Mouse (Mus musculus) limb, embryonic 15.5 days (tissue): ENCODE data around the gene Bet1l. TPM values are rescaled to one million over a fixed set of nuclear protein-coding genes. Genes with fewer than 3 reads are reported as not detected.

Experiments
- ATAC-seq: fragments of 200-750 bp; cut with Nextera tagmentation; 2 replicates; pipeline ENCODE4 v1.8.0; 2017; ENCODE audit warnings: low read depth, moderate TSS enrichment; ENCODE audit not compliant: insufficient number of reproducible peaks, low FRiP score, low TSS enrichment
- H3K27ac ChIP-seq: fragments of 300-500 bp; sonication (generic); 2 replicates; pipeline ENCODE4 v1.5.1; 2015; ENCODE audit warnings: moderate library complexity, mild to moderate bottlenecking, inconsistent platforms
- H3K27me3 ChIP-seq: fragments of 300-500 bp; sonication (generic); 2 replicates; pipeline ENCODE4 v1.6.1; 2015; ENCODE audit warnings: inconsistent platforms
- H3K36me3 ChIP-seq: fragments of 300-500 bp; sonication (generic); 2 replicates; pipeline ENCODE4 v1.6.1; 2015; ENCODE audit warnings: inconsistent platforms
- H3K4me1 ChIP-seq: fragments of 300-500 bp; sonication (generic); 2 replicates; pipeline ENCODE4 v1.6.1; 2015; ENCODE audit warnings: inconsistent platforms
- H3K4me2 ChIP-seq: fragments of 300-500 bp; sonication (generic); 2 replicates; pipeline ENCODE4 v1.6.1; 2015; ENCODE audit warnings: mild to moderate bottlenecking, inconsistent platforms
- H3K4me3 ChIP-seq: fragments of 300-500 bp; sonication (generic); 2 replicates; pipeline ENCODE4 v1.5.1; 2015; ENCODE audit warnings: mild to moderate bottlenecking, inconsistent platforms
- H3K9ac ChIP-seq: fragments of 300-500 bp; sonication (generic); 2 replicates; pipeline ENCODE4 v1.6.1; 2015; ENCODE audit warnings: inconsistent platforms
- H3K9me3 ChIP-seq: fragments of 300-500 bp; sonication (generic); 2 replicates; pipeline ENCODE4 v1.6.1; 2016; ENCODE audit warnings: inconsistent platforms
- WGBS: fragments of 180-500 bp; shearing (Covaris S2); methylation state at CpG from one replicate; pipeline ENCODE4 v1.1.7; 2015; 5-methylcytosine and 5-hydroxymethylcytosine counted together
- polyA plus RNA-seq: library from polyadenylated mRNA; unstranded; fragments of >200 nt; fragmentation: Nextera tagmentation; extraction: Ambion mirVana; gene quantifications from 2 replicates; pipeline ENCODE4 v1.2.1, GENCODE M21; 2015

Bet1l gene
- polyA plus RNA-seq, 1 experiment from 2014 or later, result 71.6 TPM

DNA sequence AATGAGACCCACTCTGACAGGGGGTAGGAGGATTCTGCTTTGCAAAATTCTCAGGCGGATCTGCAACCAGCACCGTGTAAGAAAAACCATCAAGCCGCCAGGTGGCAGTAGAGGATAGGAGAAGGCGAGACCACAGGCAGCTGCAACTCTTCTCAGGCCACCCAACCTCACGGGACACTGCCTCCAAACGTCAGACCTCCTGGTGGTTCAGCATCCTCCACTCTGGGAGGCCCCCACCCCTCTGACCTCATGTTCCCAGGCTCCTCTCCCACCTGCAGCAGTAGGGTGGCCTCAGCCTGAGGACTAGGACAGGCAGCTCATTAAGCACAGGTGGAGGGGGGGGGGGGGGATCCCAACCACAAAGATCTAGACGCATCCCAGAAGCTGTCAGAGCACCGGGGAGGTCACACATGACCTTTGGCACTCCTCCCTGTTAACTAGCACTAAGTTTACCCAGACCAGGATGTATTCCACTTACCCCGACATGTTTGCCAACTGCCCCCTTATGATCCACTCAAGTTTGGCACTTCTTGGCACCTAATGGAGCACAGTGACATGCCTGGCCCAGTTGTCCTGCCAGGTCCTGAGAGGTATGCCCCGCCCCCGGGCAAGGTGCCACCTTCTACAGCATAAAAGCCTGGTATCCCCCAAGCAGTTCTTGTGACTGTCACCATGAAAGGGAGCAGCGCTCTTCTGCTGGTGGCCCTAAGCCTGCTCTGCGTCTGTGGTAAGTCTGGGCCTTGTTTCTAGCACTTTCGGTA is 12.3 kb downstream of the Bet1l start, which contains the start of gene Scgb1c1:
Scgb1c1 (plus strand) TSS at position 643 of the 761 bp plus-strand sequence.
- H3K4me2 ChIP-seq, result no peak within 1 kb of the TSS
- no peaks in the 10 kb centered on the region for H3K36me3 ChIP-seq
- no peak within 1 kb of the TSS for H3K4me3 ChIP-seq
- no peak within 1 kb of the TSS for H3K27ac ChIP-seq
- peaks cover 11% of the 10 kb centered on the region; the same call in 1 of the 2 replicates for H3K4me1 ChIP-seq
- 27% methylated on average over 14 of the region's 14 CpGs for WGBS
- no peak within 1 kb of the TSS for H3K9ac ChIP-seq
- peaks cover 30% of the 10 kb centered on the region for H3K27me3 ChIP-seq
- peak; percentile 46 for ATAC-seq
- H3K9me3 ChIP-seq, result no peaks in the 10 kb centered on the region

DNA sequence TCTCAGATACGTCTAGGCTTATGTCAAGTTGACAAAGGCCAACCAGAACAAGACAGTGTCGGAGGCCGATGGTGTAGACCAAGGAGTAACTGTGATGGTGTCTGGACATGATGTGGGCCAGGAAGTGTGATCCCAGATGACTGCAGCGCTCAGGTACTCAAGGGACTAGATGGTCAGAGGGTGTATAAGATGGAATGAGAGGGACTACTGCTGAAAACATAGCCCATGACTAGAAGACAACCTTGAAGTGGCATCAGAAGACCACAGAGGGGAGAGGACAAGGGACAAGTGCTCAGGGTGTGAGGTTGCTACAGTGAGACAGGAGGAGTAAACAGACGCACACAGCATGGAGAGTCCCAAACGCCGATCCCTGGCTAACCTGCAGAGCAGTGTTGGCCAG is 13.6 kb downstream of the Bet1l start:
- Histone ChIP-seq H3K27ac (no peak overlapping the region), H3K4me2 (no peak overlapping the region), H3K27me3 (peaks cover 30% of the 10 kb centered on the region), H3K4me3 (no peak overlapping the region), H3K36me3 (no peaks in the 10 kb centered on the region), H3K9ac (no peak overlapping the region), H3K9me3 (no peaks in the 10 kb centered on the region), H3K4me1 (peaks cover 11% of the 10 kb centered on the region; the same call in 1 of the 2 replicates)
- WGBS, result 75% methylated on average over 7 of the region's 7 CpGs
- no peak for ATAC-seq

DNA sequence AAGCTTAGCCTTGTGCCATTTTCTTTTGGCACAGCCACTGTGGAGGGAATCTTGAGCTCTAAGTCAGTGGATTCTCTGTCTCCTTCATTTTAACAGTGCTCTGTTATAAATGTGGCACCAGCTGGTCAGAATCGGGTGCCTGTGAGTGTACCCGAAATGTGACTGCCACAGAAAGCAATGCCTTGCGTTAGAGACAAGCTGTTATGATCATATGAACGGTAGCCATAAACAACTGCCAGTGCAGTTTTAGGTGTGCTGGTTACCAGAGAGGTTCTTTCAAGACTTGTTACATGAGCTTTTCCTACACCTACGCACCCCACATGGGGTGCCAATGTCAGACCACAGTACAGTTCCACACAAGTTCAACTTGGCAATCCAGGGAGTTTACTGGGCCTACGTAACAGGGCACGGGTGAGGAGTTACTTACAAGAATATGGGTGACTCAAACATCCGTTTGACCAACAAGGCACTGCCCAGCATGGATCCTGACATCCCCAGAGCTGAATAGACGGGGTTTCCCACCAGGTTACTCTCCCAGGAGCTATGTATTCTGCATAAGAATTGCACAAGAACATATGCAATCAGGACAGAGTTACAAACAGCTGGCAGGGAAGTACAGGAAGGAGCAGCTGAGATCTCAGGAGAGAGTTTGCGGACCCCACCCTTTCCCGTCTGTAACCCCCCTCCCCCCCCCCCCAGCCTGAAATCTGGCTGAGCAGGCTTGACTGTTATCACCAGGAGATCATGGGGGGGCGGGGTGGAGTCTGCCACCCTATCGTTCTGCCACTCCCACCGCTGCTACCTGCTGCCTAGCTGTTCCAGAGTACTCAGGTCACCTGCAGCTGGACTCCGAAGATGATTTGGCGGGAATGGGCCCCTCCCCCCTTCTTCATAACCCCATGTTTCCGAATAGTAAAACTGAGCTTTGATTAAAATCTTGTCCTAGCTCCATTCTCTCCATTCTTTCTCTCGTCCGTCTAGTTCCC is 16.3 kb downstream of the Bet1l start:
- Histone ChIP-seq H3K36me3 (no peaks in the 10 kb centered on the region), H3K27me3 (peaks cover 24% of the 10 kb centered on the region), H3K27ac (no peak overlapping the region), H3K4me1 (0 out of 2 replicates have a peak, but pooled peaks cover 4% of the 10 kb centered on the region), H3K4me2 (no peak overlapping the region), H3K4me3 (no peak overlapping the region), H3K9ac (no peak overlapping the region), H3K9me3 (no peaks in the 10 kb centered on the region)
- 34% methylated on average over 19 of the region's 19 CpGs for WGBS
- ATAC-seq, result no peak

DNA sequence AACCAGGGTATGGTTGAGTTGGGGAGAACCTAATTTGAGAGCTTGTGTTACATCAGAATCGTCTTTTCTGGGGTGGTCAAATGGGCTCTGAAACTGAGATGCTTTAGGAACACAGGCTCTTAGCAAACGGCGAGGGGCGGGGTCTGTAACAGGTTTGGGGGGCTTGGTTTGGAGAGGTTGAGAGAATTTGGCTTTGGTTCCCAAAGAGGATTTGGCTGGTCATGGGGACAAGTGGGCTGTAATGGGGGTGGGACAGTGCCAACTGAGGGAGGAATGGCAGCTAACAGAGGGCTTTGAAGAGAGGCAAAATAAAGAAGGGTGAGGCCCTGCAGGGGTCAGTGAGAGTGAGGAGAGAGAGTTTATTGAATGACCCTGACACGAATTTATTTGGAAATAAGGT is 17.8 kb downstream of the Bet1l start:
- no peak overlapping the region for H3K9ac ChIP-seq
- H3K27me3 ChIP-seq, result peaks cover 29% of the 10 kb centered on the region
- WGBS, result 48% methylated on average over 5 of the region's 5 CpGs

DNA sequence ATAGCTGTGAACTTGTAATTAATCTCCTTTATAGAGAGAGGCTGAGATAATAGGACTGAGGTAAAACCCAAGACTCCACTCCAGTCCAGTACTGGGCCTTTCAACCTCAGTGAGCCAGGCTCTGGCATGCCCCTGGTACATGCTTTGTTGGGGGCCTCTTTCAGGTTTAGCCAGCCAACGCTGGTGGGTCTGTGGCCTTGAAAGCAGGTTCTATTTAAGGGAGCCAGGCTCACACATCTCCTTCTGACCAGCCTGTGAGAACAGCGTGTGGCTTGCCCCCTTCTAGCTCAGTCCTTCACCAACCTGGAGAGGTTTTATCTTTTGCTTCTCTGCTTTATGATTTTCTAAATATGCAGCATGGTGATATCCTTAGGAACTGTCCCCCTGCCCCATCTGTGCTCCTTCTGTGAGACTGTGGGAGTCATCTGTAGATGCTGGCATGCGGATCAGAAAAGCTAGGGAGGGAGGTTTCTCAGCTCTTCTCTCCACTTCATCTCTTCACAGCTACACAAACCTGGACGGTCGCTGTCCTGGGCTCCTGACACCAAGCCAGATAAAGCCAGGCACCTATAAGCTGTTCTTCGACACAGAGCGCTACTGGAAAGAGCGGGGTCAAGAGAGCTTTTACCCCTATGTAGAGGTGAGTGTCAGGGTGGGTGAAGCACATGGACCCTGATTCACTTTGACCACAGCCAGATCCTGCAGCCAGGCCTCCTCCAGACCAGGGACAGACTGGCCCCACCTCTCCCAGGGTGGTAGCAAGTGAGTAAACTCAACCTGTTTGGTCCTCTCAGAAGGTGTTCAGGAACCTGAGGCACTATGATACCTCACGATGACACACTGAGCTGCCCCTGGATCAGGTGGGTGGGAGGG is 20.9 kb downstream of the Bet1l start:
- Histone ChIP-seq H3K4me1 (no peaks in the 10 kb centered on the region), H3K27ac (no peak overlapping the region), H3K9ac (no peak overlapping the region), H3K4me3 (no peak overlapping the region), H3K36me3 (no peaks in the 10 kb centered on the region), H3K4me2 (no peak overlapping the region), H3K9me3 (no peaks in the 10 kb centered on the region), H3K27me3 (peaks cover 5% of the 10 kb centered on the region; the same call in 1 of the 2 replicates)
- WGBS, result 77% methylated on average over 9 of the region's 9 CpGs
- ATAC-seq, result no peak

More for the DNA sequence above, 17.8 kb downstream of the Bet1l start:
- H3K4me2 ChIP-seq, result no peak overlapping the region
- no peak overlapping the region for H3K4me3 ChIP-seq
- ATAC-seq, result no peak
- H3K4me1 ChIP-seq, result no peaks in the 10 kb centered on the region
- no peak overlapping the region for H3K27ac ChIP-seq
- H3K36me3 ChIP-seq, result no peaks in the 10 kb centered on the region
- no peaks in the 10 kb centered on the region for H3K9me3 ChIP-seq

DNA sequence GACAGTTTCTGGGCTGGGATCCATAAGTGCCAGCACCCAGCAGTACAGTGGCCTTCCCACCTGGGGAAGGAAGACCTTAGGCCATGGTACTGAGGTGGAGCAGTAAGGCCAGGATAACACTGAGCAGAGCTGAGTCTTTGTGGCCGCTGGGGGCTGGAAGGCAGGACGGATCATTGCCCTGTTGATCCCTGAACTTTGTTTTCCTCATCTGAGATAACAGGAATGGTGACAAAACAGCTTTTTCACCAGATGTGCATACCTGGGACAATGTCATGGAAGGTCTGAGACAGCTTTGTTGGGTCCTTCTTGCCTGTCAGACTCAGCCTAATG is 21.7 kb downstream of the Bet1l start:
- no peaks in the 10 kb centered on the region for H3K4me1 ChIP-seq
- H3K27ac ChIP-seq, result no peak overlapping the region
- H3K9ac ChIP-seq, result no peak overlapping the region
- 0 out of 2 replicates have a peak, but pooled peaks cover 5% of the 10 kb centered on the region for H3K27me3 ChIP-seq
- H3K4me2 ChIP-seq, result no peak overlapping the region
- no peaks in the 10 kb centered on the region for H3K9me3 ChIP-seq
- WGBS, result 76% methylated on average over 2 of the region's 2 CpGs
- H3K36me3 ChIP-seq, result no peaks in the 10 kb centered on the region
- ATAC-seq, result 0 out of 2 replicates have a peak, but pooled peaks have one; percentile 1
- no peak overlapping the region for H3K4me3 ChIP-seq

DNA sequence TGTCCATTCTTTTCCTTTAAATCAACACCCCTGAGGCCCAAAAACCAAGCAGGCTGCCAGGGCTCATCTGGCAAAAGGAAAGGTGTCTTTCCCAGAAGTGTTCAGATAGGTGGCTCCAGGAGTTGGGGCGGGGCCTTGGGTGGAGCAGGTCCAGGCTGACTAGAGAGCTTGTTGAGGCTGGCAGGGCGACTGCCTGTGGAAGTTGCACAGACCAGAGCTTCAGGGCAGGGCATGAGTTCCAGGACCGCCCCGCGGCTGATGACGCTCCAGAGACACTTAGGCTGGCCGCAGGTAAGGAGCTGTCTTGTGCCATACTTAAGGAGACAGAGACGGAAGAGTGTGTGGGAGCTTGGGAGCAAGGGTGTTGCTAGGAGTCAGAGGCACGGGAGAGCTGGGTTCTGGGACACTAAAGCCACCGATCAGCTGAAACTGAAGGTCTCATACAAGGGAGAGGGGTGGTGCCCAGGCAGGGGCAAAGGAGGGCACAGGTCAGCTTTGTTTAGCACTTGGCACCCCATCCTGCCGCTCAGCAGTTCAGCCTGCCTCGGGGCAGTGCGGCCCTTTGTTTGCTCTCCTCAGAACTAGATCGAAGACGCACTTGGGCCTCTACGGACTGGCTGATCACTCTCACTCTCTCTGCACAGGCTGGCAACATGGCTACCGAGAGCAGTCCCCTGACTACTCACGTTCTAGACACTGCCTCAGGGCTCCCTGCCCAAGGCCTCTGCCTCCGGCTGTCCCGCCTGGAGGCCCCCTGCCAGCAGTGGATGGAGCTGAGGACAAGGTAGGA is 22.2 kb downstream of the Bet1l start, which contains the start of gene Urah:
Urah (plus strand) TSS at position 51 of the 790 bp plus-strand sequence.
- Histone ChIP-seq H3K27ac (no peak within 1 kb of the TSS), H3K9me3 (no peaks in the 10 kb centered on the region), H3K4me2 (no peak within 1 kb of the TSS), H3K4me3 (no peak within 1 kb of the TSS), H3K4me1 (no peaks in the 10 kb centered on the region), H3K27me3 (0 out of 2 replicates have a peak, but pooled peaks cover 5% of the 10 kb centered on the region), H3K36me3 (no peaks in the 10 kb centered on the region), H3K9ac (no peak within 1 kb of the TSS)
- WGBS, result 43% methylated on average over 20 of the region's 20 CpGs
- peak; percentile 26; the same call in 1 of the 2 replicates for ATAC-seq

DNA sequence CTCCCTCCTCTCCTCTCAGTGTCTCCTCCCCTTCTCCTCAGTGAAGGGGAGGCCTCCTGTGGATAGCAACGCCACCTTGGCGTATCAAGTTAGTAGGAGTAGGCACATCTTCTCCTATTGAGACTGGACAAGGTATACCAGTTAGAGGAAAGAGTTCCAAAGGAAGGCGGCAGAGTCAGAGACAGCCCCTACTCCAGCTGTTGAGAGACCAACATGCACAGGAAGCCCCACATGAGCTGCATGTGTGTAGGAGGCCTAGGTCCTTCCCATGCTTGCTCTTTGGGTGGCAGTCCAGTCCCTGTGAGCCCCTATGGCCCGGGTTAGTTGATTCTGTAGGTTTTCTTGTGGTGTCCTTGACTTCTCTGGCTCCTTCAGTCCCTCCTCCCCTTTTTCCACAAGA is 24.0 kb downstream of the Bet1l start:
- Histone ChIP-seq H3K27me3 (0 out of 2 replicates have a peak, but pooled peaks cover 5% of the 10 kb centered on the region), H3K9ac (no peak overlapping the region), H3K36me3 (no peaks in the 10 kb centered on the region), H3K4me2 (no peak overlapping the region), H3K27ac (no peak overlapping the region), H3K4me1 (no peaks in the 10 kb centered on the region), H3K4me3 (no peak overlapping the region), H3K9me3 (no peaks in the 10 kb centered on the region)
- ATAC-seq, result no peak
- WGBS, result 83% methylated on average over 4 of the region's 4 CpGs

DNA sequence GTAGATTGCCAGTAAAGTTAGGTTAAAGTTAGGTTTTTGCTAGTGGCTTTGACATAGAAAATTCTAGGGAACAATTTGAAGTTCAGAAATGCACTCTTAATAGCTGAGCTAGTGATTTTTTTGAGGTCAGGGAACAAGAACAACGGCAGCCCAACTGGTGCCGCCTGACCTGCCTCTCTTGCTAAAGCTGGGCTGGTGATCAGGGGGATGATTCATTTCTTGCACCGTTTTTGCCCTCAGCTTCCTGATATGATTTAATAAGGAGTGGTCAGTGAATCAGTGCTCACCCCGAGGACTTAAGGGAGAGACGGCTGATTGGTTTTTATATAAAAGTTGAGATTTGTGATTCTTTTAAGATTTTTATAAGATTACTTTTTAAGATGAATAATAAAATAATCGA is 25.9 kb downstream of the Bet1l start:
- no peak for ATAC-seq
- H3K9ac ChIP-seq, result no peak overlapping the region
- no peak overlapping the region for H3K27ac ChIP-seq
- 0 out of 2 replicates have a peak, but pooled peaks cover 5% of the 10 kb centered on the region for H3K27me3 ChIP-seq
- no peak overlapping the region for H3K4me3 ChIP-seq
- H3K9me3 ChIP-seq, result no peaks in the 10 kb centered on the region
- no peaks in the 10 kb centered on the region for H3K4me1 ChIP-seq
- 67% methylated on average over 6 of the region's 6 CpGs for WGBS
- H3K4me2 ChIP-seq, result no peak overlapping the region
- no peaks in the 10 kb centered on the region for H3K36me3 ChIP-seq

DNA sequence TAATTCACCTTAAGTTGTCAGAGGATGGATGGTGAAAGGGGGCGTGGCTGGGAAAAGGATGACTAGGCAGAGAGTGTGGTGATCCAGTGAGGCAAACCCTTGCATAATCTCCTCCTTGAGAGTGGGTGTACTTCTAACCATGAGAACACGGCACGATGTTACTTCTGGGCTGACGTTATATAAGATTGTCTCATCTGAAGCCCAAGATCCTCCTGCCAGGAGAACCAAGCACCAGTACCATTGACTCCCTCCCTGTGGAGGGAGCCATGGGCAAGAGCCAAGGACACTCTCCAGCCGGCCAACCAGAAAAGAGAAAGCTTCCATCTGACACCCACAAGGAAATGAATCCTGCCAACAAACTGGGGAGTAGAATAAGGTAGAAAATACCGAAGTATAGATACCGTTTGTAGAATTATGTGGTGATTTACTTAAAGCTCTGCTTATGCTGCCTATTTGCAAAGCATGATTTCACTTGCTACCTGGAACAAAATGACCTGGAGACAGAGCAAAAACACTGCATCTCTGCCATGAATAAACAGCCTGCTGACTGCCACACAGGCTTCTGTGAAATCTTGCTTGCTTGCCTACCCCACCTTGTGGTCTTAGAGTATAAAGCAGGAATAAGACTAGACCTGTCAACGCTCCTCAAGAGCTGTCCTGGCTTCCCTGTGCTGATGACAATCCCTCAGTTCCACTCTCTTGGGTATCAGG is 29.1 kb downstream of the Bet1l start:
- H3K9ac ChIP-seq, result no peak overlapping the region
- H3K4me1 ChIP-seq, result no peaks in the 10 kb centered on the region
- H3K27ac ChIP-seq, result no peak overlapping the region
- no peak overlapping the region for H3K4me3 ChIP-seq
- H3K36me3 ChIP-seq, result no peaks in the 10 kb centered on the region
- H3K27me3 ChIP-seq, result no peaks in the 10 kb centered on the region
- 30% methylated on average over 8 of the region's 8 CpGs for whole genome bisulfite sequencing
- H3K4me2 ChIP-seq, result no peak overlapping the region
- ATAC-seq, result no peak
- no peaks in the 10 kb centered on the region for H3K9me3 ChIP-seq
